Mouse (Mus musculus) CD4-positive, CD25-positive, alpha-beta regulatory T cell, adult 2 months (primary cell): ENCODE results near the gene Ffar3.

Source experiments
- DNase-seq: peaks from one replicate; pipeline ENCODE4 v3.0.0-alpha.2; 2012; ENCODE audit warnings: low read depth, low spot score

Gene Ffar3

GRCm38 (mm10) chr7:30856078-30856477 is at the start of gene Ffar3:
Gene Ffar3 (minus strand): TSS chr7:30856178.
- DNase-seq, result no peak

DNA sequence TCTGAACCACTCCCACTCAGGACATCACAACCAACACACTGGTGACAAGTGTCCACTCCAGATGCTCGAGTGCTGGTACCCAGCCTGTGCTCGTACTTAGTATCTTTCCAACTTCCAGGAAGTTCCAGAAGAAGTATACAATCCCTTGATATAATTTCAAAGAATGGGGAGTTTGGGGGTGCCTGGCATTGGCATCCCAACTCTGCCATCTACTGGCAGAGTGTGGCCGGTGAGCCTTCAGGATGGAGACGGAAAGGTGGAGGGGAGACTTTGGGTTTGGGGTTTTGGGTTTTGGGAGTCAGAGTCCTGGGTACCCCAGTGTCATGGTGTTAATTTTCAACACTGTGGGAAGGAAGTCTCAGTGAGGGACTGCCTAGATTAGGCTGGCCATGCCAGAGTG is 48.1 kb upstream of the Ffar3 start:
- DNase-seq, result peak; percentile 60

- no peak for DNase-seq
Measured at GRCm38 (mm10) chr7:30895217-30895616, 39.2 kb upstream of the Ffar3 start.

- no peak for DNase-seq
Measured at GRCm38 (mm10) chr7:30892515-30892914, 36.5 kb upstream of the Ffar3 start.

DNA sequence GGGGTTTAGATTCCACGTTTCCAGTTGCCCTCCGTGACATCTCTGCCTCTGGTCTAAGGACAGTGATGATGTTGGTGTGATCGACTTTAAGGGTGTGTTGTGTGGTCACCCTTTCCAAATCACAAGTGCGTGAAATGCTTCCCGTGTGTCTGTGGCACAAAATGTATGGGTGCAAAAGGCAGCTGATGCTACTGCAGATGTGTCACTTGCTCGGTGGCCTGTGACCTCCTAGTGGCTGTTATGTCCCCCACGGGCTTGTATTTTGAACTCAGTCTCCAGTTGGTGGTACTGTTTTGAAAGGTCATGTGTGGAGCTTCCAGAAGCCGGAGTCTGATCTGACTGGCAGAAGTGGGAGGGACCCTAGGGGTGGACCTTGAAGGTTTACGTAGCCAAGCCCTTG is 35.8 kb upstream of the Ffar3 start:
- DNase-seq, result no peak

DNA sequence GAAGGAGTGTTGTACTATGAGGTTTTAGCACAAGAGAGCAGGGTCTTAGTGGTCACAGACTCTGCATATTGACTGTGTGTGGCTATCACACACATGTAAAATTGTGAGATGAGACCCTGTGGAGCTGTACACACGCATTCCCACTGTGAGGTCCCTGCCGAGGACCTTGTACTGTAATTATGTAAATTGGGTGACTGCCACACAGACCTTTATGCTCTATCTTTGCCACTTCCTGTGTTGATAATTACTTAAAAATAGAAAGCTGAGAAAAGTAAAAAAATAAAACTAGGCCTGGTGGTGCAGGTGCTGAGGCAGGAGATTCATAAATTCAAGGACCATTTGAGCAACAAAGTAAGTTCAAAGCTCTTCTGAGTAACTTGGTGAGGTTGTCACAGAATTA is 34.7 kb upstream of the Ffar3 start:
- DNase-seq, result peak; percentile 26

DNA sequence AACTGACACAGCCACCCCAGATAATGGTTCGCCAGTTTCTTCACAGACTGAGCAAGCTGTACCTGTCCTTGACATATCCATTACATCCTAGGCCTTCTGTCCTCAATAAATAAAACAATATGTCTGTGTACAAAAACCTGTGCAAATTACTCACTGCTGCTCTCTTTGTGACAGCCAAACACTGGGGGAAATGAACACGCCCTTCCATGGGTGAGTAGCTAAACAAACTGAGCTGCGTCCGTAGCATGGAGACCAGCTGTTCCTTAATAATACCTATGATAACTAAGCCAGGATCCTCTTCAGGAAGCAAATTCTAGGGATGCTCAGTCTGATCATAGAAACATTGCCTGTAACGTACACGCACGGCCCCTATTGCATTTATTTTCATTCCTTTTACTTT is 32.8 kb upstream of the Ffar3 start:
- DNase-seq, result no peak

GRCm38 (mm10) chr7:30887568-30888188 is 31.7 kb upstream of the Ffar3 start:
- peak; percentile 61 for DNase-seq

DNA sequence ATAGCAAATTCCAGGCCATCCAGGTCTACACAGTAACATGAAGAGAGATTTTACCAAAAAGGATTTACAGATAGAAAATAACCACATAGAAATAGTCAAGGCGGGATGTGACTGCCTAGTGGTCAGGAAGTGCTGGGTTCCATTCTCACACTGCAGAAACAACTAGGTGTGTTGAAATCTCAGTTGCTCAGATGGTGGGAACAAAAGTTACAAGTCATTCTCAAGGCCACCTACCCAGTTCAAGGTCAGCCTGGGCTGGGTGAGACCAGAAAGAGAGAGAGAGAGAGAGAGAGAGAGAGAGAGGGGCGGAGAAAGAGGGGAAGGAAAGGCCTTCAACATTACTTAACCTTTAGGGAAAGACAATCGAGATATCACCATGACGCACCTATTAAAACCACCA is 30.9 kb upstream of the Ffar3 start:
- no peak for DNase-seq

DNA sequence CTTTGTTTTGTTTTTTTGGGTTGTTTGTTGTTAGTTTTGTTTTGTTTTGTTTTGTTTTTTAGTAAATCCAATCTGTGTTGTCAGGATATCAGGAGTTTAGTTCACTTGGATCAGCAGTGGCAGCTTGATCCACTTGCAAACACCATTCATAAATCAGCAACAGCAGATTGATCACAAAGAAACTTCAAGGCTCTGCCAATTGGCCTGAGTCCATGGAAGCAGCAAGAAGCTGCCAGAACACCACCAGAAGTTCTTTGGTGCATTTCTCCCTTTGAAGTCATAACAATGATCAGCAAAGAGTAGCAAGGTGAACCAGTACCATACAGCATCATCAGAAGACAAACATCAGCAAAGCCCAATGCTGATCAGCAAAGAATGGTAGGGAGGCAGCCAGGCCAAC is 28.1 kb upstream of the Ffar3 start:
- DNase-seq, result no peak

DNA sequence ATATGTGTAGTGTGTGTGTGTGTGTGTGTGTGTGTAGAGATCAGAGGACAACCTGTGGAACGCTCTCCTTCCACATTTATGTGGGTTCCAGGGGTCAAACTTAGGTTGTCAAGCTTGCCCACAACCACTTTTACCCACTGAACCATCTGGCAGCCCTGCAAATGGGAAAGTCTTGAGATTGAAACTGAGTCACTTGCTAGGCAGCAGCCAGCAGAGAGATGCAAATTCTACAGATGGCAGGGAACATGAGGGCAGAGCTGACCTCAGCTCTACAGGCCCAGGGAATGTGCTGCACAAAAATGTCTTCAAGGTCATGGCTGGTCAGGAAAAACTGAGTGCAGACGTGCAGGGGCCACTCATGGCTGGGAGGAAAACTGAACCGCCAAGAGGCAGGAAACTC is 25.4 kb upstream of the Ffar3 start:
- no peak for DNase-seq

- DNase-seq, result peak; percentile 41
Measured at GRCm38 (mm10) chr7:30880176-30880575, 24.2 kb upstream of the Ffar3 start, which contains the start of gene Cd22. Gene Cd22 (minus strand): TSS chr7:30880342.

GRCm38 (mm10) chr7:30878950-30879349 is 23.0 kb upstream of the Ffar3 start:
- DNase-seq, result no peak

- peak; percentile 82 for DNase-seq
Measured at GRCm38 (mm10) chr7:30873083-30873482, 17.1 kb upstream of the Ffar3 start.

DNA sequence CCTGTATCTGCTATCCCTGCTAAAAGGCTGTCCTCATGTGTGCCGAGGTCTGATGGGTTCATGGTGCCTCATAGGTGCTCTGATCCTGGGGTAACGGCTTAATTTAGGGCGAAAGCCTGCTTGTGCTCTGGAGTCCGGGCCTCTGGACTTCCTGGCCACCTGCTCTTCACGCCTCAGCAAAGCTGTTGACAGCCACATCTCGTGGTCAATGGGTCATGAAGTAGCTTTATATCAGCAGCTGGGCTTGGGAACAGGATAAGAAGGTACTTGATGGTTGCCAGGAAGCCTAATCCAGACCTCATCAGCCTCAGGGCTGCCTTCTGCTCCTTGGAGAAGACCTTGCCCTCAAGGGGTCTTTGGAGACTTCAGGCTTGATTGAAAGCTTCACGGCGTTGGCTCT is 7.4 kb upstream of the Ffar3 start:
- DNase-seq, result no peak

- DNase-seq, result no peak
Measured at GRCm38 (mm10) chr7:30861464-30861863, 5.5 kb upstream of the Ffar3 start, which contains the start of gene Ffar1. Gene Ffar1 (minus strand): TSS chr7:30861564.

- peak; percentile 76 for DNase-seq
Measured at GRCm38 (mm10) chr7:30859635-30860402, 3.8 kb upstream of the Ffar3 start.

- peak; percentile 79 for DNase-seq
Measured at GRCm38 (mm10) chr7:30859290-30859634, 3.3 kb upstream of the Ffar3 start.

DNA sequence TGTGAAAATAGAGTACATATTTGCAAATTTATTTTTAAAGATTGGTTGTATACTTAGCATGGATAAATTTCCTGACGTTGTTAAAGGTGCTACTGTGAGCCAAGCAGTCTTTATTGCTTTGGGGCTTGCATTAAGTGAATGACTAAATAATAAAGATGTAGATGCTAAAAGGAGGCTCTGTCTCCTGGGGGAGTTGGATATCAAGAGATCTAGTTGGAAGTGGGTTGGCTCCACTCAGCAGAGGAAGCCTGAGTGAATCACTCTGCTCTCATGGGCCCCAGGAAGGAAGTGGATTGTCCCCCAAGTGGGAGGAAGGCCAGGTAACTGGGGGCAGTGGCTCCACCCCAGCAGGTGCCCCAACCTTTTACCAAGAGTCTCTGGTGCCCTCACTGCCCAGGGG is 1.8 kb upstream of the Ffar3 start:
- DNase-seq, result no peak

DNA sequence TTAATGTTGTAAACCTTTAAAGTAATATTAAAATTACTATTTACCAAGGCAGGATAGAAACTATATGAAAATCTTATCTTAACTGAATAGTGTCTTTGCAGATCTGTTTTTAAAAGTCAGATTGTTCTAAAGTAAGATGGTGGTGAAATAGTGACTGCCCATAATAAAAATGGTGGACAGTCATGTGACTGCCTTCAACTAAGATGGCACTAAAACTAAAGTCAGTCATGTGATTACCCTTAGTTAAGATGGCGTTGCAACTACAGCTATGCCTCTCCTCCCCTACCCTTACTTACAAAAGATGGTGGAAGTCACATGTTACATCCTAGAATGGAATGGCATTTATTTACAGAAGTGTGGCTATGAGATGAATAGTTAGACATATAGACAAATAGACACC is 4.6 kb downstream of the Ffar3 start:
- no peak for DNase-seq

DNA sequence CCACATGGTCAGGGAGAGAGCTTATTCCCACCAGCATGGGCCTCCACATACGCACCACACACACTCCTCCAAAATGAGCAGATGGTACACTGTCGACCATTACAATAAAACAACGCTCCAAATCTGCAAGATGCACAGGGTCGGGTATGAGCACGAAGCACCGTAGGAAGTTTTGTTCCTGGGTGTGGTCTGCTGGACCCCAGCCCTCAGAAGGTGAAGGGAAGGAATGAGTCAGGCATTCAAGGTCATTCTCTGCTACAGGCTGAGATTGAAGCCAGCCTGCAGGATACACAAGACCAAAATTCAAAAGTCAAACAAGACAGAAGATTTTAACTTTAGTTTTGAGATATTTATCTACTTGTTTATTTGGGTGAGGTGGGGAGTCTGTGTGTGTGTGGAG is 8.0 kb downstream of the Ffar3 start:
- no peak for DNase-seq

- no peak for DNase-seq
Measured at GRCm38 (mm10) chr7:30847386-30847785, 8.6 kb downstream of the Ffar3 start.

DNA sequence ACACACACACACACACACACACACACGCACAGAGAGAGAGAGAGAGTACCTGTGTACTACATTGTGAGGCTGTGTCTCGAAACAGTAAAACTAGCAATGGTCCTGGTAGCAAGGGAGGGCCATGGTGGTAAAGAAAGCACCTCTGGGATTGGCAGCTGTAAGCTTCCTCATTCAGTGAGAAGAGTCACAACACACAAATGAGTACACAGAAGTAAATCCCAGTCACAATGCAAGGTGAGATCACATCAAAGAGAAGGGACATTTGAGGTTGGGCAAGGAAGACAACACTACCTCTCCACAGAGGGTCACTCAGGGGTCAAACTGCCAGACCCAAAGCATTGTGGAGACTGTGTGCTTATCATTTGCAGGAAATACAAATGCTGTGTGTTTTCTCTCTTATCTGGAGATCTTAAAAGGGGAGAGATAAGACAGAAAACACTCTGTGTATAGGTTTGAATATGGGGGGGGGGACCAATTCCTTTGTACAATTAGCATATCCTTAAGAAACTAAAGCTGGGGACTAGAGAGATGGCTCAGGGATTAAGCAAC is 9.4 kb downstream of the Ffar3 start:
- DNase-seq, result no peak
